Mouse (Mus musculus) ES-CJ7 (cell line): Measurements from ENCODE around the gene Rffl.

Experiments used
- DNase-seq: peaks from one replicate; pipeline ENCODE4 v3.0.0; 2011; ENCODE audit warnings: low read depth, low spot score

Rffl gene

DNA sequence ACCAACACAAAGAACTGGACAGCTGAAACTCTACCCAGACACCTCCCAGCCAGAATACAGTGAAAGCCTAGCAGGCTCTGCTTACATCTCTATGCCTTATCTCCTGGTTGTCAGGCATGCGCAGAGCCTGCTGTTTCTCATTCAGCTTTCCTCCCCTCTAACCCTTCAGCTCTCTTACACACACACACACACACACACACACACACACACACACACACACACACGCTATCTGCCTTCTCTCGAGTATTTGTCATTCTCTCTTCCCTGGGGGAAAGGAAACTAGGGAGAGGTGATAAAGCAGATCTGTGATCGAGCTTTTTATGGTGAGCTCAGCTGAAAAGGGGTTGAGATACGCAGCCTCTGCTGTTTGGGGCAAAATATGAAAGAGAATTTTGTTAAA, 3.9 kb upstream of the Rffl start:
- DNase-seq, result no peak

DNA sequence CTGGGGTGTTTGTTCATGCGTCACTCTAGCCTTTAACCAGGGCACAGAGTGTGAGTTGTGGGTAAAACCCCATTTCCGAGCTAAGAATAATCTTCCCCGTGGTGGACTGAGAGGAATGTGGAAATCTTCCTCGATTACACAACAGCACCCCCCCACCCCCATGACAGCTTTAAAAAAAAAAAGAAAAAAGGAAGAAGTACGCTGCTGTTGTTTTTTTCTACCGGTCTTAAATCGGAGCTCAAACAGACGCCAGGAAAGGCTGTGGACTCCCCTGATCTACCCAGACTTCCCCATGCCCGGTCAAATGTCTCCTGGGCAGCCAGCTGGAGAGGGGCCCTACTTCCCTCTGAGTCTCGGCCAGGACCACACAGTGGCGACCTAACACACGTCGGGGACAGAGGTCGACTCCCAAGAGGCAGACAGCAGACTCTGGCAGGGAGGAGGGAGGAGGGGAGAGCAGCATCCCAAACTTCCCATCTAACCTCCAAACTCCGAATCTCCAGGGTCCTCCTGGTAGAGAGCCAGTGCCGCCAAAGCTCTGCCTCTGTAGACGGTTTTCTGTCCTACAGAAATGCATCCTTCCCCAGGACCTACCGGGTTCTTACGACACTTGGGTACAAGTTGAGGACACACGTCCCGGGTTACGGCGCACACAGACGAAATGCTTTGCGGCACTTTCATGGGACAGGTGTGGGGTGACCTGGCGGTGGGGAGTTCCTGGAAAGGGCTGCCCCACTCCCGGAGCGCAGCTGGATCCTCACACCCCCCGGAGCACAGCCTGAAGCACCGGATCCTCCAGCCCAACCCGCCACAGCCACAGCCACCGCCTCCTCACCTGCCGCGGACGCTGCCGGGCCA, 608 bp downstream of the Rffl start:
- DNase-seq, result peak; percentile 88

DNA sequence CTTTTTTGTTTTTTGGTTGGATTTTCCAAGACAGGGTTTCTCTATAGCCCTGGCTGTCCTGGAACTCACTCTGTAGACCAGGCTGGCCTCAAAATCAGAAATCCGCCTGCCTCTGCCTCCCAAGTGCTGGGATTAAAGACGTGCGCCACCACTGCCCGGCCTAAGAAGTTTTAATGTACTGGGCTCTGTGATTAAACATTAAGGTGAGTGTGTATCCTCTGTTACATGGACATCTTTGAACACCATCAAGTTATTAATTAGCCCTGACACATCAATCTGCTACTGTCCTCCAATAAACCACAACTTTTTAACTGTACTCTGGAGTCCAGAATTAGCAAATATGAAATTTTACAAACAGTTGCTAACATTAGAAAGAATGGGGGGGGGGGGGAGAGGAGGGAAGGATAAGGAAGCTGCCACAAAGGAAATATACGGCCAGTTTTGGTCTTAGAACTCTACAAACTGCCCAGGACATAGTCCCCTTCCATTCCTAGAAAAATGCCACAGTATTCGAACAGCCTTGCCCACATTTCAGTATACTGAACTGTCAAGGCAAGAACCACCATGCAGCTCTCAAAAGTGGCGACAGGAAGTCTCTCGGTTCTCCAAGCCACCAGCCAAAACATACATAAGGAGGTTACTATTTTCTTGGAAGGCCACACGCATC, 1.4 kb downstream of the Rffl start:
- DNase-seq, result no peak

DNA sequence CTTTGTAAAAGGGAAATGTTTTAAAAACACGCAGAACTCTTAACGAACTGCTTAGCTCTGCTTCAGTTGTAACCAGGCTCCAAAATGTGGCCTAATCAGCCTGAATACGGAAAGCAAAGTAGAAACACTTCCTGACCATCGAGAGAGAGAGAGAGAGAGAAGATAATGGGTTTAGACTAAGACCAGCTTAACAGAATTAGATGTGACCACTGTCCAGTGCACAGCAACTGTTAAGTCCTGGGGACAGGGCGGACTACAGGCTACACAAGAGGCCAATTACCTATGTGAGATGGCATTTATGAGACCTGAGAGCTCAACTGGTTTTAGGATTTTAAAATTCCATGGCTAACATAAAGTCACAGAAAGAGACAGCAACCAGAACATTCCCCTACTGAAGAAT, 3.1 kb downstream of the Rffl start:
- no peak for DNase-seq

DNA sequence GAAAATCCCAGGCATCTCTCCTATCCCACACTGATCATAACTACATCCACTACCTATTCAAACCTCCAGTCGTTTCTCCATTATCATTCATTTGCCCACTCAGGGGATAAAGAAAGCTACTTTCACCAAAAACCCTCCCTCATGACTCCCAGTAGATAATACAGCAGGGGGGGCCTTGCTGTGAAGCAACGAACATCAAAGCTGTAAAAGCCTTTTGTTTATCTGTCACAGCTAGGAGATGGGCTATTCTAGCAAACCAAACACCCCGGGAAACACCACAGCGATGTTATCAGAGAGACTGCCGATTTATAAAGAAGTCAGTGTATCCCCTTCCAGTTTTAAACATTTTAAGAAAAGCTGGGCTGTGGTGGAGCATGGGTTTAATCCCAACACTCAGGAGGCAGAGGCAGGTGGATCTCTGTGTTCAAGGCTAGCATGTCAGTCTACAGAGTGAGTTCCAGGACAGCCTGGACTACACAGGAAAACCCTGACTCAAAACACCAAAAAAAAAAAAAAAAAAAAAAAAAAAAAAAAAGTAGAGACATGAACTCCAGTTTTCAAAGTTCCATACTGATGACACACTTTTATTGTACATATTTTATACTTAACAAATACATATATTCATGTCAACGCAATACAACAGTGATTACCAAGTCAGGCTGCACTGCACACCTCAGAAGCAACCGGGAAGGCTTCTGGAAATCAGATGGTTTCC, 4.0 kb downstream of the Rffl start:
- peak; percentile 36 for DNase-seq

DNA sequence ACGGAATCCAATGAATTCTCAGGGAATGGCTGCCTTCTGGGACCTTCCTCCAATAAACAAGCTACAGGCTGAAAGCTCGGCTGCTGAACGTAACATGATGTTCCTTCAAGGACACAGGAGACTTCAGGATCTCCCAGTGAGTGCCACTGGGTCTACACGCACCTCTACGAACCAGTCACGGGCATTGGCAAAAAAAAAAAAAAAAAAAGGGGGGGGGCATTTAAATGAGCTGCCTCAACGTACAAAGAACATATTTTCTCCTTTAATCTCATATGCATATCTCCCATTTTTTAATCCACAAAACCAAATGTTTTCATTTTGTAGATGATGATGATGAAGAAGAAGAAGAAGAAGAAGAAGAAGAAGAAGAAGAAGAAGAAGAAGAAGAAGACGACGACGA, 5.1 kb downstream of the Rffl start:
- DNase-seq, result no peak

DNA sequence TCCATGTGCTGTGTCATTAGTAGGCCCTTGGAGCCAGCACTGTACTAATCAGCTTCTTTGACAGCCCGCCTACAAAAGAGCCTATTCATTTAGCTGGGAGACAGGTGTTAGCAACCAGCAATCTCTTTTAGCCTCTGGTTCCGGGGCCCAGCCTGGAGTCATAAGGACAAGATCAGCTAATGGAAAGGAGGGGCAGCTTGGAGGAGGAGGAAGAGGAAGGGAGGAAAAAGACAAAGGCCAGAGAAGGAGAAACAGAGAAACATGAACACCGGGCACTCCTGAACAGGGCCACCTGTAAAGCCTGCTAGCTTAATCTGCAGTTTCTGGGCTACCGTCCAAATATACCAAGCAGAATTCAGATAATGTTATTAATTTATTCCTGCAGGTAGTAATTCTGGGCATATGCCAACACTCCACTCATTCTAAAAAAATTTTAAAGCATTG, 7.5 kb downstream of the Rffl start:
- DNase-seq, result no peak

DNA sequence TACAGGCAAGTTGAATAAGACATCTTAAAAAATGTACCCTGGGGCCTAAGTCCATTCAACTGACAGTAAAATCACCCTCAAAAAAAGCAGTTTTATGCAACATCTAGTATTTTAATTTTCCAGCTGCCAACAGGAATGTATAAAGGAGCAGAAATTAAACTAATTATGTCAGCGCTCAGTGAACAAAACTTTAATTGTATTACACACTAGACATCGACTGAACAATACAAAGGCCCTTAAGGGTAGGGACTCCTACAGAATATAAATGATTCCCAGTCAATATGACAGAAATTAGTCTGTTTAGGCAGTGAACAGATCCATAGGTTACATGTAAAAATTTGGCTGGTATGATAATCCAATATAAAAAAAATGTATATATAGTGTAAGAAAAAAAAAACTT, 8.0 kb downstream of the Rffl start:
- DNase-seq, result no peak

DNA sequence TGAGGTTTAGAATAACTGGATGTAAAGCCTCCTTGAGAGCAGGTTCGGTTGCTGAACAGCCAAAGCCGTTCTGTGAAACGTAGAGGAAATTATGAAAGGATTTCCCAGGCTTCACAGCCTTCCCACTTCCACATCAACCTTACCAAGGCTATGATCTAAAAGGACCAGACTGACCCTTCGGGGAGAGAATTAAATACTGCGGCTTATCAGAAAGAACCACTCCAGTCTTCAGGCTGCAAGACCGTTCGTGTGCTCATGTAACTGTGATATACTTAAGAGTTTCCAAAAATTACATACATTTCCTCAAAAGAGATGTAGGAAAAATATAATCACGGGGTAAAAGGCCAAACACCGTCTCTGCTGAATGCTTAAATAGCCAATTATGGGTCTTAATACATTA, 8.4 kb downstream of the Rffl start:
- DNase-seq, result no peak

DNA sequence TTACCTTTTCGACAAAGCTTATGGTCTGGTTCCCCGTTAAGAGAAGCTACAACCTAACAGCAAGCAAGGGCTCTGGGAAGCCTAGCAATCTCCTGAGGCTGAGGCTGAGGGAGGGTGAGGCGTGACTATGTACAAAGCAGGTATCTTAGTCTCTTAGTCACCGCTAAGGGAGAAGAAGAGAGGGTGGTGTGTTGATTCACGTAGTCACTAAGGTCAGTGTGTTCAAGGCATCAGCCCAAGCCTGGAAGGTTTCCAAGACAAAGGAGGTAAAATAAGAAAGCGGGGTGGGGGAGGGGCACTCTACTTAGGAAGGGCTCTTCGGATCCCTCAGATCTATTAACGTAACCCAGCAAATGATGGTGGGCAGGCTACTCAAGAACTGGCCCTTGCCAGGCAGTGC, 9.5 kb downstream of the Rffl start:
- DNase-seq, result no peak

DNA sequence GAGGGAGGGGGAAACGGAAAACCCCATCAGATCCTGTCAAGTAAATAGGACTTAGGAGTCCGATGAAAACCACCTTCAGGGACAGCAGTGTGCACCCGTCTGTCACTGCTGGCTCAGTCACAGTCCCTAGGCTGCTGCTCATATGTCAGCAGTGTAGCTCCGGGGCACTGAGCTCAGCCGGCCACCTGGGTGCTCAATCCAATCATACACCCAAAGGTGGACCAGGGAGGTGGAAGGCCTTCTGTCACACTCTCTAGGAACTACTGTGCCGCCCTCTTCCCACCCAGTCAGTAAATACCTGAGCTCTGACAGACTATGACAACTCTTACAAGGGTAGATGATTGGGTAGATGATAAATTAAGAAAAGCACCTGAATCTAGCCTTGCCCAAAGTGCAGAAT, 10.3 kb downstream of the Rffl start:
- DNase-seq, result no peak

DNA sequence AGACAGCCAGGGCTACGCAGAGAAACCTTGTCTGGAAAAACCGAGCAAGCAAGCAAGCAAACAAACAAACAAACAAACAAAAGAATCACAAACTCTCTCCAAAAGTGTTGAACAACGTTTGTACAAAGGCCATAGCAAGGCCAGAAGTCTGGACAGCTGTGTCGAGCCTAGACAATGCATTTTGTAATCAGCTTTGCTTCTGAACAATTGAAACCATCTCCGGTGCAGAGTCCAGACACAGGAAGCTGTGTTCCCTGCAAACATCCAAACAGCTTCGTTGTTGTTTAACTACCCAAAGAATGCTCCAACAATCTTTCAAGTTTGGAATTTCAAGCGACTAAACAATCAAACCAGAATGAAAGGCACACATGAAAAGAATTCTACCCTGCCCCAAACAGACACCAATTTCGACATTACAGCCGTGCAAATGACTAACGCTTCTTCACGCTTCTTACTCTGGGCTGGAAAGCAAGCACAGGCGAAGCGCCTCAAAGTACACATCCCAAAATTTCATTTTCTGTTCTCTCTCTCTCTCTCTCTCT, 13.6 kb downstream of the Rffl start:
- peak; percentile 52 for DNase-seq

DNA sequence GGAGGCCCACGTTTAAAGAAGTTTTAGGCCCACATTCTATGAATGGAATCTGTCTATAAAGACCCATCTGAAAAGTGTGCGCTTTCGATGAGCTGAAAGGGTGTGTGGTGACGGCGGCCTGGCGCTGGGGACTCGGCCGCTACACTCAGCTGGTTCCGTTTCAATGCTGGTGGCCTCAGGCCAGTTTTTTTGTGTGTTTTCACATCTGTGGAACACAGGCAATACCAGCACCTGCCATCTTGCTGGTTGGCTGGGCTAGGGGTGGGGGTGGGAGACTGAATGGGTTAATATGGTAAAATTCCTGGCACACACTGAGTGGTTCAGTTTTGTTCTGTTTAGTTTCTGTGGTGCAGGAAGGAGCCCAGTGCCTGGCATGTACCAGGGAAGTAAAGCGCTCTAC, 15.0 kb downstream of the Rffl start:
- no peak for DNase-seq

DNA sequence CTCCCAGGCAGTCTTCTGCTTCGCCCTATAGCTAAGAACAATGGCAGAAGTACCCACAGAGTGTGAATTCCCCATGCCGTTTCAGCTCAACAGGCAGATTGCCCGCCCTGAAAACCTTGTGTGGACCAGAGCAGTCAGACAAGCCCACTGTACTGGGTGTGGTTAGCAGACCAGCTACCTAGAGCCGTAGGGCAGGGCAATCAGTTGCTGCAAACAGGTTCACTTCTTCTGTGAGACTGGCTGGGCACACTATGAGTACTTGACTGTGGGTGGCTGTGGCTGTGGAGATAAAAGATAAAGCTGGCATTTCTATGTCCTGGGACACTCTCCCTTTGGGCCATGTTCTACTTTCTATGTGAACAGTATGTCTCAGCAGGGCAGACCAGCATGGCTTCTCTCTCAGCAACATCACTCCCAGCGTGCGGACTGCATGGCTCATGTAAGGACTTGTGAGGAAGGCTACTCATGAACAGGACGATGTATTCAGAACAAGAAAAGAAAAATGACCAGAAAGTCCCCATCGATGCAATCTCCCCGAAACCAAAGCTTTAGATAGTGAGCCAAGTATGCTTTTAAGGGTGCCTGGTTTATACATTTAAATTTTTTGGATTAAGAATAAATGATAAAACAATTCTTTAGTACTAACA, 15.6 kb downstream of the Rffl start:
- DNase-seq, result no peak

DNA sequence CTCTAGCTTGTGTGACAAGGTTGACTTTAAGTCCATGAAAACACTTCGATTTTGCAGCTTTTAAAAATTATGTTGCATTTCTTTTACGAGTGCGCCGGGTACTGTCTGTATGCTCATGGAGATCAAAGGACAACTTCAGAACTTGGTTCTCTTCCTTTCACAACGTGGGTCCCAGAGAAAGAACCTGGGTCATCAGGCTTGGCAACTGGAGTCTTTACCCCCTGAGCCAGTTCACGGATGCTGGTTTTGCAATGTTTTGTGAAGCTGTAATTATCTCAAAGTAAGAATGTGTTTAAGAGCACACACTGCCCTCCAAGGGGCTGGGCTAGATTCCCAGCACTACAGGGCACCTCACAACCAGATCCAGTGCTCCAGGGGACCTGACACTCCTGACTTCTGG, 16.9 kb downstream of the Rffl start:
- DNase-seq, result no peak

DNA sequence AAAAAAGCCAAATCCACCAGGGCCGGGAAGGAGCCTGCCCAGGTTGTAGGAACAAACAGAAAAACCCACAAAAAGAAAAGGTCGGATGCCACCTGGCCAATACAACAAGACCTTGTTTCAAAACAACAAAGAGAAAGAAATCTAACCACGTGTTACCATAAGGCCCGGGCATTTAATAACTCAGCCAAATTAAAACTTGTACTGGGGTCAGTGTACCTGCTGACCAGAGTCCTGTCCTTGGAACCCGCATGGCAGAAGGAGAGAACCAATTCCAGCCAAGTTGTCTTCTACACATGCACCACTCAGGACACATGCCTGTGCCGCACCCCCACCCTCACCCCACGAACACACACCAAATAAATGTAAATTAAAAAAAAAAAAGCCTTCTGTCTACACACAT, 18.1 kb downstream of the Rffl start:
- DNase-seq, result no peak

DNA sequence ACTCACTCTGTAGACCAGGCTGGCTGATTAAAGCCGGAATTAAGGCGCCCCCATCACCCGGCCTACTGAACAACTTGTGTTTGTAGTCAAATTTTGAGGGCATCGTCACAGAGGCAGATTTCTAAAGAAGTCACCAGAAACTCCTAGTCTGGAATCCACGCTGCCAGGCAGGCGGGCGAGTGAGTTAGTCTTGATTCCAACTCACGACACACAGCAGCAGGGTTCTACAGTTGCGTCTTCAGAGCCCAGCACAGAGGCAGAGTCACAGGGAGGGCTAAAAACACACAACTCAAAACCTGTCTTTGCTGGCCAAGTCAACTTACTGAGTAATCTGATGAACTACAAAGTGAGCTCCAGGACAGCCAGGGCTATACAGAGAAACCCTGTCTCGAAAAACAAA, 18.5 kb downstream of the Rffl start:
- no peak for DNase-seq

DNA sequence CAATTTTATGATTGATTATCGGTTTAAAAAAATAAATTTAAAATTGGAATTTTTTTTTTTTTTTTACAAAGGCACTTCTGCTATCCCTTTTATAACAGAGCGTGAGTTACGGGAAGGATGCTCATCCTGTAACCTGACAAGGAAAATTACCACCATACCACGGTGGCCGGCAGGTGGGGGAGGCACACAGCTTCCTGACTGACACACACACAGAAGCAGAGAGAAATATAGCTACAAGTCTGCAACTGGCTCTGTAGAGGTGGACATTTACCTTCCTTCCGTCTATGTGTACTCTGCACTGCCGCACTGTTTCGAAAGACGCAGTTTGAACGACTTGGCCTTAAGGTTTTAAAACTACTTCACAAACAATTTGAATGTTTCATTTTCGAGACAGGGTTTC, 18.9 kb downstream of the Rffl start:
- DNase-seq, result no peak

DNA sequence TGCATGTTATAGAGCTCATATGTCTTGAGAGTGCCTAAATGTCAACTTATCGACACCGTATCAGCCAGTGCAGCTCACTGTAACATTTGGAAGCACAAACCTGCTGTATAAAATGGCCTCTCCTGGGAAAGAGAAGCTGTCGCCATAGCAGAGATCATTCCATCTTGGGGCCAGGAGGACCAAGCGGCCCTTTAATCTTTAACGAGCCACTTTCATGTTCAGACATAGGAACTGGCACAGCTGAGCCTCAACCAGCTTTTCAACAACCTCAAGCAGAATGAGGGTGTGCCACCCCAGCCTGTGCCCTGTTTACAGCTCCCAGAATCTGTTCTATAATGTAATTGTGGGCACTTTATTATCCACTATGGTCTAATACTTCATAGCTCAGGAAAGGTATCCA, 20.8 kb downstream of the Rffl start:
- no peak for DNase-seq

DNA sequence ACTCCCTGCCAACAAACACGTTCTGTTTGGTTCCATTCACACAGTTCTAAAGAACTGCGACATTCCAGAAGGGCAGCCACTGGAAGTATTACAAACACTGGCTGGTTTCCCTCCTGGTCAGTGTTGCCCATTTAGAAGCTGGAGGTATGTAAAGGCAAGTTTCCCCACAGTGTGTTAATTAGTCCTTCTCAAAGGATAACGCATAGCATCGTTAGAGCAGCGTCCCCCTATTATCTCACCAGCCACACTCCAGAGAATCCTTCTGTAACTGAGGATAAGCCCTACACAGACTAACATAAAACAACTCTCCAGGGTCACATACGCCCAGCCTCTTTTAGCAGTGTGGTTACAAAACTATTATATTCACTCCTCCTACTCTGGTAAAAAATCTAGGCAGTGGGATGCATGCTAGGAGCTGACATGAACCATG, 23.4 kb downstream of the Rffl start:
- DNase-seq, result no peak

DNA sequence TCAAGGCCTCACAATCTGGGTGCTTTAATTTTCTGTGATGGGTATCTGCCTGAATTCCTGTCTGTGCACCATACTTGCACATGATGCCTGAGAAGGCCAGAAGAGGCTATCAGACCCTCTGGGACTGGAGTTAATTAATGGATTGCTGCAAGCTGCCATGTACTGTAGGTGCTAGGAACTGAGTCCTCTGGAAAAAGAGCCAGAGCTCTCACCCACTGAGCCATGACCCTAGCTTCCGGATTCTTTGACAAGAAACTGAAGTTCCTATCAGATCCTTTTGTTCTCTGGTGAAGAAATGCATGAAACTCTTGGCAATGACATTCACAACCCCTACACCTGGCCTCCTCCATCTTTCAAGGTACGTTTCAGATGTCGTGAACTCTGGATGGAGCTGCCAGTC, 24.1 kb downstream of the Rffl start:
- no peak for DNase-seq

DNA sequence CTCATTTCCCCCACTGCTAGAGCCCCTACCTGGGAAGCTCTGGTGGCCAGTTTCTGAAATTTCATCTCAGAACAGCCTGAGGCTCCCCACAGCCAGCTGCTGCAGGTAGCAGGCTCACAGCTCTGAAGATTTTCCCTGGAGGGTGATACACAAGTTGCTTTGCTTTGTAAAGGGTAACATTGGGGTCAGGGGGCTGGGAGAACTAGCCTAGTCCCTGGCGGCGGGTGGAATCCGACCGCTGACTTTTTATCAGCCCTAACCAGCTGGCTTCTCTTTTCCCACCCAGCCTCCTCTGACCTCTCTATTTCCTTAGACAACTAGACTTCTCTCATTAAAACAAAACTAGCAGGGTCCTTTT, 25.0 kb downstream of the Rffl start:
- no peak for DNase-seq
